Mouse (Mus musculus): ENCODE results near the gene Atp5g1. TPM values are rescaled to one million over a fixed set of nuclear protein-coding genes. Genes with fewer than 3 reads are reported as not detected.

Gene Atp5g1
- total RNA-seq, 2 experiments from 2014 or later: 583 to 624 TPM

GRCm38 (mm10) chr11:96030571-96030970 lies 44.9 kb downstream of the Atp5g1 start:
- no peak for DNase-seq (ENCODE audit: low spot score in 2 of 2)

GRCm38 (mm10) chr11:96028130-96028529 lies 47.3 kb downstream of the Atp5g1 start:
- no peak for DNase-seq (ENCODE audit: low spot score in 2 of 2)

GRCm38 (mm10) chr11:96020622-96021021 lies 54.8 kb downstream of the Atp5g1 start:
- DNase-seq (ENCODE audit: low spot score in 2 of 2): no peak

Other genes starting within 250 kb of the Atp5g1 start
- gene Gngt2, start 238.5 kb downstream of the Atp5g1 start, total RNA-seq (2021): 1 to 10 TPM; 2.1 to 2.6 TPM
- gene Abi3, start 233.2 kb downstream of the Atp5g1 start, total RNA-seq (2021): 1 to 10 TPM; 3.7 to 4.4 TPM
- not detected for gene B4galnt2, start 160.8 kb downstream of the Atp5g1 start, total RNA-seq (2021)
- under 1 TPM; 0.47 to 0.50 TPM for gene Igf2bp1, start 69.7 kb downstream of the Atp5g1 start, total RNA-seq (2021)
- not detected for gene Gip, start 51.1 kb downstream of the Atp5g1 start, total RNA-seq (2021)
- gene Snf8, start 40.8 kb downstream of the Atp5g1 start, total RNA-seq (2021): 10 to 100 TPM; 91.6 to 93.2 TPM
- gene Ube2z, start 10.3 kb downstream of the Atp5g1 start, total RNA-seq (2021): 10 to 100 TPM; 56.6 to 57.8 TPM
- not detected for gene Calcoco2, start 36.3 kb upstream of the Atp5g1 start, total RNA-seq (2021)
- gene Ttll6, start 58.1 kb upstream of the Atp5g1 start, total RNA-seq (2021): under 1 TPM; 0.42 to 0.55 TPM
- not detected for gene Hoxb13, start 118.6 kb upstream of the Atp5g1 start, total RNA-seq (2021)
- gene Hoxb9, start 195.8 kb upstream of the Atp5g1 start, total RNA-seq (2021): not detected
- gene Hoxb8, start 206.2 kb upstream of the Atp5g1 start, total RNA-seq (2021): not detected
- not detected for gene Hoxb7, start 211.0 kb upstream of the Atp5g1 start, total RNA-seq (2021)
- not detected for gene Hoxb6, start 216.8 kb upstream of the Atp5g1 start, total RNA-seq (2021)
- not detected for gene Hoxb5, start 227.7 kb upstream of the Atp5g1 start, total RNA-seq (2021)
- not detected for gene Hoxb4, start 242.6 kb upstream of the Atp5g1 start, total RNA-seq (2021)
- gene Hoxb3, start 247.7 kb upstream of the Atp5g1 start, total RNA-seq (2021): not detected

Measured in layer of hippocampus, postnatal 10 days (tissue).